Mouse (Mus musculus): ENCODE results near the gene Timm10. TPM values are rescaled to one million over a fixed set of nuclear protein-coding genes. Genes with fewer than 3 reads are reported as not detected.

The Timm10 gene
- polyA plus RNA-seq, 1 experiment from 2014 or later, result 55.7 TPM

- Histone ChIP-seq H3K9ac (ENCODE audit: low read depth, low read length) (no peak overlapping the region), H3K4me3 (ENCODE audit: low read depth, low read length) (no peak overlapping the region), H3K27me3 (replicated peaks; ENCODE audit: control insufficient read depth, insufficient read depth, low read length) (peaks cover 46% of the 10 kb centered on the region), H3K36me3 (ENCODE audit: control insufficient read depth, insufficient read depth, low read length) (no peaks in the 10 kb centered on the region), H3K4me2 (ENCODE audit: low read depth, low read length) (no peak overlapping the region), H3K4me1 (ENCODE audit: control insufficient read depth, insufficient read depth, low read length) (peaks cover 7% of the 10 kb centered on the region; the same call in 1 of the 2 replicates), H3K9me3 (ENCODE audit: control insufficient read depth, low read length) (no peaks in the 10 kb centered on the region), H3K27ac (replicated peaks; ENCODE audit: low read depth, low read length) (no peak overlapping the region)
- no peak for ATAC-seq (ENCODE audit: low read depth)
- 51% methylated on average over 6 of the region's 6 CpGs for WGBS
- DNase-seq (ENCODE audit: low spot score), result no peak
Measured at GRCm38 (mm10) chr2:84875842-84876241, 49.0 kb downstream of the Timm10 start.

Other genes with a start within 250 kb of the Timm10 start
- 48.9 and 49.0 TPM in 2 replicates for gene Ctnnd1, start 176.2 kb upstream of the Timm10 start, polyA plus RNA-seq (2014; fragmentation: Nextera tagmentation; extraction: Ambion mirVana)
- gene Btbd18, start 167.9 kb upstream of the Timm10 start, polyA plus RNA-seq (2014; fragmentation: Nextera tagmentation; extraction: Ambion mirVana), result 0.14 TPM in 1 of 2 replicates, not detected in the other
- gene Selenoh, start 156.2 kb upstream of the Timm10 start, polyA plus RNA-seq (2014; fragmentation: Nextera tagmentation; extraction: Ambion mirVana), result 237 and 272 TPM in 2 replicates
- gene Gm28635, start 149.0 kb upstream of the Timm10 start, polyA plus RNA-seq (2014; fragmentation: Nextera tagmentation; extraction: Ambion mirVana), result not detected in 2 replicates
- 28.4 and 28.8 TPM in 2 replicates for gene Med19, start 148.6 kb upstream of the Timm10 start, polyA plus RNA-seq (2014; fragmentation: Nextera tagmentation; extraction: Ambion mirVana)
- gene Tmx2, start 147.9 kb upstream of the Timm10 start, polyA plus RNA-seq (2014; fragmentation: Nextera tagmentation; extraction: Ambion mirVana), result 99.0 and 103 TPM in 2 replicates
- gene Zdhhc5, start 111.8 kb upstream of the Timm10 start, polyA plus RNA-seq (2014; fragmentation: Nextera tagmentation; extraction: Ambion mirVana), result 31.4 and 31.6 TPM in 2 replicates
- 22.6 and 24.2 TPM in 2 replicates for gene Clp1, start 99.6 kb upstream of the Timm10 start, polyA plus RNA-seq (2014; fragmentation: Nextera tagmentation; extraction: Ambion mirVana)
- 5.5 and 6.5 TPM in 2 replicates for gene Ypel4, start 92.9 kb upstream of the Timm10 start, polyA plus RNA-seq (2014; fragmentation: Nextera tagmentation; extraction: Ambion mirVana)
- 3.9 and 4.0 TPM in 2 replicates for gene Gm19426, start 83.3 kb upstream of the Timm10 start, polyA plus RNA-seq (2014; fragmentation: Nextera tagmentation; extraction: Ambion mirVana)
- 63.0 and 64.7 TPM in 2 replicates for gene Serping1, start 51.6 kb upstream of the Timm10 start, polyA plus RNA-seq (2014; fragmentation: Nextera tagmentation; extraction: Ambion mirVana)
- 44.5 and 48.2 TPM in 2 replicates for gene Ube2l6, start 28.2 kb upstream of the Timm10 start, polyA plus RNA-seq (2014; fragmentation: Nextera tagmentation; extraction: Ambion mirVana)
- 0.48 and 1.6 TPM in 2 replicates for gene Smtnl1, start 4.3 kb upstream of the Timm10 start, polyA plus RNA-seq (2014; fragmentation: Nextera tagmentation; extraction: Ambion mirVana)
- gene Slc43a1, start 11.9 kb downstream of the Timm10 start, polyA plus RNA-seq (2014; fragmentation: Nextera tagmentation; extraction: Ambion mirVana), result 14.3 and 17.0 TPM in 2 replicates
- gene Rtn4rl2, start 59.7 kb downstream of the Timm10 start, polyA plus RNA-seq (2014; fragmentation: Nextera tagmentation; extraction: Ambion mirVana), result 2.5 and 3.4 TPM in 2 replicates
- 36.6 and 38.8 TPM in 2 replicates for gene Slc43a3, start 109.6 kb downstream of the Timm10 start, polyA plus RNA-seq (2014; fragmentation: Nextera tagmentation; extraction: Ambion mirVana)
- 0.34 TPM in 1 of 2 replicates, not detected in the other for gene Prg2, start 153.5 kb downstream of the Timm10 start, polyA plus RNA-seq (2014; fragmentation: Nextera tagmentation; extraction: Ambion mirVana)
- not detected in 2 replicates for gene Prg3, start 161.2 kb downstream of the Timm10 start, polyA plus RNA-seq (2014; fragmentation: Nextera tagmentation; extraction: Ambion mirVana)
- 217 and 272 TPM in 2 replicates for gene Ssrp1, start 210.2 kb downstream of the Timm10 start, polyA plus RNA-seq (2014; fragmentation: Nextera tagmentation; extraction: Ambion mirVana)
- 6.7 and 7.0 TPM in 2 replicates for gene P2rx3, start 210.5 kb downstream of the Timm10 start, polyA plus RNA-seq (2014; fragmentation: Nextera tagmentation; extraction: Ambion mirVana)
- 14.7 and 16.6 TPM in 2 replicates for gene Tnks1bp1, start 221.0 kb downstream of the Timm10 start, polyA plus RNA-seq (2014; fragmentation: Nextera tagmentation; extraction: Ambion mirVana)

All from embryonic facial prominence, embryonic 14.5 days (tissue).